Mouse (Mus musculus): Measurements from ENCODE around the gene Gm4498. TPM values are rescaled to one million over a fixed set of nuclear protein-coding genes. Genes with fewer than 3 reads are reported as not detected.
"Not testable (repeated sequence)": the region's sequence is repeated elsewhere in the genome, so short reads cannot be mapped to it uniquely, and the experiment has no call there.

The Gm4498 gene
- not detected for total RNA-seq (2021)

DNA sequence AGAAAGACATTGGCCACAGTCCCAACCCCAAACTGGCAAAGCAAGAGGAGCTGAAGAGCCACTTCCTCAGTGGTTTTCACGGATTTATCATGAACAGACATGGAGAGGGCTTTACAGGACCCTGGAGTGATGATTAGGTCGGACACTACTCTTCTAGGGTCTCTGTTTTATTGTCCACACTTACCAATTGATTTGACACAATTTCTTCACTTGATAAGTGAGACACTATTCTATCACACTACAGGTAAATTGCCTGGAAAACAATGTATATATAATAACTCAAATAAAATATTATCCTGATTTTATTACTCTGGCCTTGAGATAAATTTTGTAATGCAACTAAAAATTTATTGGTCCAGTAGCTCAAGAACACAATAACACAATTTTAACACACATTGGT lies at the start of gene Gm4498:
TSS of gene Gm4498 (minus strand) at position 101 of the 400 bp plus-strand sequence.
- DNase-seq, result not testable (repeated sequence)

DNA sequence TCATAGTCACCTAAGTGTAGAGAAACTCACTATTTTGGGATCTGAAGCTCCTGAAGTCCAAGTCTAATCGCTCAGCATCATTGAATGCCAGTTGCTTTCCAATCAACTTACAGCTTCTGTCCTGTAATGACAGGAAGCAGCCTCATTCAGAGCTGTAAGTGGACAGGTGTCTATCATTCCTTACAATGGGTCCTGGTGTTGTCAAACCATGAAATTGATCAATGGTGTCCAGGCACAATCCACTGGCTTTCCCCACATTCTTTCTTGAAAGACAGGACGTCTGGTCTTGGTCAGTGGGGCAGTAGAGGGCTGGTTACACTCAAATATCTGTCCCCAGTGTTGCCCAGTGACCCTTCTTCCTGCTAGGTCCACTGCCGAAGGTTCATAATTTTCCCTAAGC lies 29.1 kb upstream of the Gm4498 start, which contains the start of gene Gm5890:
TSS of gene Gm5890 (minus strand) at position 101 of the 400 bp plus-strand sequence.
- not testable (repeated sequence) for DNase-seq

DNA sequence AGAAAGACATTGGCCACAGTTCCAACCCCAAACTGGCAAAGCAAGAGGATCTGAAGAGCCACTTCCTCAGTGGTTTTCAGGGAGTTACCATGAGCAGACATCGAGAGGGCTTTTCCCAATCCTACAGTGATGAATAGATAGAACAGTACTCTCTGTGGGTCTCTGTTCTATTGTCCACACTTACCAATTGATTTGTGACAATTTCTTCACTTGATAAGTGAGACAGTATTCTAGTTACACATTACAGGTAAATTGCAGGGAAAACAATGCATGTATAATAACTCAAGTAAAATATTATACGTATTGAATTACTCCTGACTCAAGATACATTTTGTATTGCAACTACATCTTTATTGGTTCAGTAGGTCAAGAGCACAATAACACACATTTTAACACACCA lies 28.1 kb downstream of the Gm4498 start, which contains the start of gene Gm6164:
TSS of gene Gm6164 (minus strand) at position 101 of the 400 bp plus-strand sequence.
- not testable (repeated sequence) for DNase-seq

DNA sequence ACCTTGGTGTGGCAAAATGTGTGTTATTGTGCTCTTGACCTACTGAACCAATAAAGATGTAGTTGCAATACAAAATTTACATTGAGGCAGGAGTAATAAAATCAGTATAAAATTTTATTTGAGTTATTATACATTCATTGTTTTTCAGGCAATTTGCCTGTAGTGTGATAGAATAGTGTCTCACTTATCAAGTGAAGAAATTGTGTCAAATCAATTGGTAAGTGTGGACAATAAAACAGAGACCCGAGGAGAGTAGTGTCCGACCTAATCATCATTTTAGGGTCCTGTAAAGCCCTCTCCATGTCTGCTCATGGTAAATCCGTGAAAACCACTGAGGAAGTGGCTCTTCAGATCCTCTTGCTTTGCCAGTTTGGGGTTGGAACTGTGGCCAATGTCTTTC lies 40.2 kb downstream of the Gm4498 start, which contains the start of gene Vmn1r95:
TSS of gene Vmn1r95 (plus strand) at position 301 of the 400 bp plus-strand sequence.
- not testable (repeated sequence) for DNase-seq

Other genes starting within 250 kb of the Gm4498 start
- not detected for gene Nlrp9b, start 242.4 kb downstream of the Gm4498 start, total RNA-seq (2021)
- not detected for gene Vmn1r91, start 134.1 kb downstream of the Gm4498 start, total RNA-seq (2021)
- gene Gm16442, start 111.2 kb downstream of the Gm4498 start, total RNA-seq (2021), result not detected
- not detected for gene Vmn1r93, start 94.7 kb downstream of the Gm4498 start, total RNA-seq (2021)
- gene Vmn1r94, start 65.5 kb downstream of the Gm4498 start, total RNA-seq (2021), result not detected
- not detected for gene Vmn1r95, start 40.1 kb downstream of the Gm4498 start, total RNA-seq (2021)
- not detected for gene Gm6164, start 28.2 kb downstream of the Gm4498 start, total RNA-seq (2021)
- gene Gm5890, start 29.0 kb upstream of the Gm4498 start, total RNA-seq (2021), result not detected
- not detected for gene Gm4133, start 100.2 kb upstream of the Gm4498 start, total RNA-seq (2021)
- gene Gm5728, start 141.6 kb upstream of the Gm4498 start, total RNA-seq (2021), result not detected
- gene Vmn1r100, start 184.1 kb upstream of the Gm4498 start, total RNA-seq (2021), result not detected
- gene Vmn1r101, start 208.8 kb upstream of the Gm4498 start, total RNA-seq (2021), result not detected
- not detected for gene Gm10670, start 241.1 kb upstream of the Gm4498 start, total RNA-seq (2021)